Mouse (Mus musculus) lung, adult 2 months (tissue): ENCODE results near the gene Hoxc5.

Experiments used
- CTCF ChIP-seq: fragments of 200-500 bp; IDR thresholded peaks from 2 replicates; pipeline ENCODE4 v1.5.1; 2011; ENCODE audit warnings: mild to moderate bottlenecking, low read length, control low read depth; ENCODE audit not compliant: insufficient read depth
- POLR2A ChIP-seq: fragments of 200-500 bp; IDR thresholded peaks from 2 replicates; pipeline ENCODE4 v1.6.1; 2011; ENCODE audit warnings: low read depth, mild to moderate bottlenecking, control low read depth, low read length, borderline replicate concordance; ENCODE audit errors: extremely low read depth

- TF ChIP-seq CTCF (no peak), POLR2A (no peak)
These were observed 38.6 kb downstream of the Hoxc5 start for GRCm38 (mm10) chr15:103005797-103006196.
